Mouse (Mus musculus) kidney, postnatal 25 days (tissue): Measurements from ENCODE around the gene Zkscan14.
"Not testable (repeated sequence)": the region's sequence is repeated elsewhere in the genome, so short reads cannot be mapped to it uniquely, and the experiment has no call there.

Experiments used
- DNase-seq, 2 experiments: peaks; one replicate each; pipeline ENCODE4 v3.0.0; 2021; ENCODE audit warnings: mixed read lengths in 2 of 2

The Zkscan14 gene

GRCm38 (mm10) chr5:145201321-145201991 lies at the start of gene Zkscan14:
TSS of gene Zkscan14 (minus strand) at chr5:145201868.
- peak; percentile 82 to 89 for DNase-seq

GRCm38 (mm10) chr5:145249520-145249919 lies 47.9 kb upstream of the Zkscan14 start:
- no peak for DNase-seq

- peak; percentile 43 to 44 for DNase-seq
Measured at GRCm38 (mm10) chr5:145234636-145235035, 33.0 kb upstream of the Zkscan14 start.

- DNase-seq: no peak
Measured at GRCm38 (mm10) chr5:145231893-145232411, 30.3 kb upstream of the Zkscan14 start.

- peak; percentile 96 to 99 for DNase-seq
Measured at GRCm38 (mm10) chr5:145231367-145231871, 29.8 kb upstream of the Zkscan14 start, which contains the start of gene Zfp655. TSS of gene Zfp655 (plus strand) at chr5:145231715.

- no peak for DNase-seq
Measured at GRCm38 (mm10) chr5:145230641-145231040, 29.0 kb upstream of the Zkscan14 start.

- DNase-seq: not testable (repeated sequence)
Measured at GRCm38 (mm10) chr5:145229283-145229682, 27.6 kb upstream of the Zkscan14 start.

GRCm38 (mm10) chr5:145226453-145226852 lies 24.8 kb upstream of the Zkscan14 start:
- no peak for DNase-seq

- DNase-seq: no peak
Measured at GRCm38 (mm10) chr5:145223395-145223794, 21.7 kb upstream of the Zkscan14 start.

GRCm38 (mm10) chr5:145222840-145223239 lies 21.2 kb upstream of the Zkscan14 start:
- DNase-seq: no peak

GRCm38 (mm10) chr5:145219981-145220380 lies 18.3 kb upstream of the Zkscan14 start:
- DNase-seq: peak; percentile 43 to 70

- DNase-seq: no peak
Measured at GRCm38 (mm10) chr5:145218671-145219070, 17.0 kb upstream of the Zkscan14 start.

- no peak for DNase-seq
Measured at GRCm38 (mm10) chr5:145218206-145218605, 16.5 kb upstream of the Zkscan14 start.

- DNase-seq: no peak
Measured at GRCm38 (mm10) chr5:145217746-145218145, 16.1 kb upstream of the Zkscan14 start.

- peak in 1 of 2 experiments; percentile 27 for DNase-seq
Measured at GRCm38 (mm10) chr5:145214679-145215078, 13.0 kb upstream of the Zkscan14 start.

- DNase-seq: no peak
Measured at GRCm38 (mm10) chr5:145213505-145213904, 11.8 kb upstream of the Zkscan14 start.

GRCm38 (mm10) chr5:145212216-145212615 lies 10.5 kb upstream of the Zkscan14 start:
- no peak for DNase-seq

- no peak for DNase-seq
Measured at GRCm38 (mm10) chr5:145211340-145211739, 9.7 kb upstream of the Zkscan14 start.

- not testable (repeated sequence) for DNase-seq
Measured at GRCm38 (mm10) chr5:145208391-145208790, 6.7 kb upstream of the Zkscan14 start.

GRCm38 (mm10) chr5:145207954-145208353 lies 6.3 kb upstream of the Zkscan14 start:
- no peak for DNase-seq

GRCm38 (mm10) chr5:145207385-145207784 lies 5.7 kb upstream of the Zkscan14 start:
- no peak for DNase-seq

- no peak for DNase-seq
Measured at GRCm38 (mm10) chr5:145205041-145205440, 3.4 kb upstream of the Zkscan14 start.

- peak; percentile 99 for DNase-seq
Measured at GRCm38 (mm10) chr5:145203936-145204691, 2.4 kb upstream of the Zkscan14 start, which contains the start of gene Zkscan5. TSS of gene Zkscan5 (plus strand) at chr5:145204562.
